Mouse (Mus musculus): ENCODE results near the gene Ptp4a2. TPM values are rescaled to one million over a fixed set of nuclear protein-coding genes. Genes with fewer than 3 reads are reported as not detected.

The Ptp4a2 gene
- polyA plus RNA-seq, 1 experiment from 2014 or later: 198 TPM

Small RNA genes lying within 50 kb of the gene (microRNA-seq; reads per million reads assigned to microRNA genes)
- gene Gm28017: not detected

Other genes starting within 250 kb of the Ptp4a2 start
- gene Lck, start 237.6 kb upstream of the Ptp4a2 start, polyA plus RNA-seq (2015; fragmentation: Nextera tagmentation; extraction: Ambion mirVana): 3.3 and 3.4 TPM in 2 replicates
- 13.1 and 15.0 TPM in 2 replicates for gene Fam167b, start 232.7 kb upstream of the Ptp4a2 start, polyA plus RNA-seq (2015; fragmentation: Nextera tagmentation; extraction: Ambion mirVana)
- 119 and 125 TPM in 2 replicates for gene Eif3i, start 210.6 kb upstream of the Ptp4a2 start, polyA plus RNA-seq (2015; fragmentation: Nextera tagmentation; extraction: Ambion mirVana)
- 81.7 and 93.9 TPM in 2 replicates for gene Tmem234, start 210.6 kb upstream of the Ptp4a2 start, polyA plus RNA-seq (2015; fragmentation: Nextera tagmentation; extraction: Ambion mirVana)
- 0.54 and 0.71 TPM in 2 replicates for gene Dcdc2b, start 197.0 kb upstream of the Ptp4a2 start, polyA plus RNA-seq (2015; fragmentation: Nextera tagmentation; extraction: Ambion mirVana)
- gene Iqcc, start 192.1 kb upstream of the Ptp4a2 start, polyA plus RNA-seq (2015; fragmentation: Nextera tagmentation; extraction: Ambion mirVana): 5.2 and 8.2 TPM in 2 replicates
- gene Ccdc28b, start 187.3 kb upstream of the Ptp4a2 start, polyA plus RNA-seq (2015; fragmentation: Nextera tagmentation; extraction: Ambion mirVana): 13.1 and 15.7 TPM in 2 replicates
- 12.5 and 14.0 TPM in 2 replicates for gene Txlna, start 170.2 kb upstream of the Ptp4a2 start, polyA plus RNA-seq (2015; fragmentation: Nextera tagmentation; extraction: Ambion mirVana)
- 3.3 and 3.7 TPM in 2 replicates for gene Kpna6, start 138.5 kb upstream of the Ptp4a2 start, polyA plus RNA-seq (2015; fragmentation: Nextera tagmentation; extraction: Ambion mirVana)
- 2.2 and 2.3 TPM in 2 replicates for gene Tmem39b, start 114.4 kb upstream of the Ptp4a2 start, polyA plus RNA-seq (2015; fragmentation: Nextera tagmentation; extraction: Ambion mirVana)
- gene Khdrbs1, start 68.9 kb upstream of the Ptp4a2 start, polyA plus RNA-seq (2015; fragmentation: Nextera tagmentation; extraction: Ambion mirVana): 18.7 and 19.6 TPM in 2 replicates
- not detected in 2 replicates for gene Spocd1, start 118.0 kb downstream of the Ptp4a2 start, polyA plus RNA-seq (2015; fragmentation: Nextera tagmentation; extraction: Ambion mirVana)
- not detected in 2 replicates for gene Adgrb2, start 173.7 kb downstream of the Ptp4a2 start, polyA plus RNA-seq (2015; fragmentation: Nextera tagmentation; extraction: Ambion mirVana)
- 2.3 and 3.0 TPM in 2 replicates for gene Col16a1, start 236.6 kb downstream of the Ptp4a2 start, polyA plus RNA-seq (2015; fragmentation: Nextera tagmentation; extraction: Ambion mirVana)